Mouse (Mus musculus) CH12.LX (cell line): ENCODE measurements around the gene Impad1.

Experiments
- CHD1 ChIP-seq: IDR thresholded peaks from 2 replicates; pipeline ENCODE4 v1.6.1; 2012; ENCODE audit warnings: low read depth, low read length, improper control_type of control experiment, inconsistent platforms
- CTCF ChIP-seq, 2 experiments: IDR thresholded peaks in 1 of 2; conservative IDR thresholded peaks in 1 of 2; 2 replicates each; pipeline ENCODE4 v1.5.1; 2011 to 2012; ENCODE audit warnings: low read depth in 2 of 2, low read length in 2 of 2, improper control_type of control experiment in 1 of 2, inconsistent platforms in 1 of 2, mild to moderate bottlenecking in 1 of 2, moderate library complexity in 1 of 2
- JUND ChIP-seq: conservative IDR thresholded peaks from 2 replicates; pipeline ENCODE4 v1.6.1; 2011; ENCODE audit warnings: low read depth, low read length, improper control_type of control experiment
- KAT2A ChIP-seq: IDR thresholded peaks from 2 replicates; pipeline ENCODE4 v1.6.1; 2012; ENCODE audit warnings: low read length, improper control_type of control experiment, inconsistent platforms; ENCODE audit not compliant: insufficient replicate concordance
- MEF2A ChIP-seq: IDR thresholded peaks from 2 replicates; pipeline ENCODE4 v1.6.1; 2014; ENCODE audit warnings: low read depth, mild to moderate bottlenecking, inconsistent platforms, low read length, improper control_type of control experiment, borderline replicate concordance
- NRF1 ChIP-seq: IDR thresholded peaks from 2 replicates; pipeline ENCODE4 v1.6.1; 2014; ENCODE audit warnings: low read depth, mild to moderate bottlenecking, inconsistent platforms, low read length, improper control_type of control experiment, moderate library complexity
- POLR2A ChIP-seq: IDR thresholded peaks from 2 replicates; pipeline ENCODE4 v1.6.1; 2011; ENCODE audit warnings: low read depth, mild to moderate bottlenecking, improper control_type of control experiment, low read length
- SIN3A ChIP-seq: IDR thresholded peaks from 2 replicates; pipeline ENCODE4 v1.6.1; 2012; ENCODE audit warnings: low read length, improper control_type of control experiment, inconsistent platforms
- ZC3H11A ChIP-seq: IDR thresholded peaks from 2 replicates; pipeline ENCODE4 v1.6.1; 2012; ENCODE audit warnings: low read depth, mild to moderate bottlenecking, inconsistent platforms, low read length, improper control_type of control experiment
- ZKSCAN1 ChIP-seq: IDR thresholded peaks from 2 replicates; pipeline ENCODE4 v1.6.1; 2012; ENCODE audit warnings: low read depth, inconsistent platforms, low read length, improper control_type of control experiment, borderline replicate concordance

- TF ChIP-seq CTCF (conservative IDR thresholded peaks at IDR 0.05 in 1 of 2, IDR thresholded peaks at IDR 0.05 in 1 of 2; ENCODE audit: low read depth in 2 of 2, low read length in 2 of 2) = no peak
- TF ChIP-seq ZC3H11A = no peak
- no peak for TF ChIP-seq JUND
- no peak for TF ChIP-seq KAT2A
- TF ChIP-seq NRF1 = no peak
- TF ChIP-seq MEF2A = no peak
- no peak for TF ChIP-seq ZKSCAN1
- no peak for TF ChIP-seq POLR2A
- no peak for TF ChIP-seq CHD1
- no peak for TF ChIP-seq SIN3A
These were observed 13.8 kb downstream of the Impad1 start for GRCm38 (mm10) chr4:4779265-4779770.
